In genomic region chr8:33075186-33075585, GRCm38 (mm10) we compare ENCODE assay signal across 30 mouse cellular contexts.
A peak's percentile ranks its signal among the peaks of the same experiment; 100 is the strongest.
DNase-seq lines count a peak whose midpoint lies in the region; ATAC-seq and TF ChIP-seq lines count a peak whose summit lies in the region.
"Had no signal": no experiment of that assay in that cellular context is flagged by ENCODE, and none has a peak within 500 bp of the region (broad histone marks: within the 10 kb centered on the region; RNA-seq: fewer than 3 reads in every experiment).

No protein-coding gene starts in this region.

- no peaks in the 10 kb centered on the region for H3K27me3 ChIP-seq in forebrain, embryonic 16.5 days (replicated peaks; ENCODE audit: control insufficient read depth, insufficient read depth, low read length)
- H3K27me3 ChIP-seq in forebrain, embryonic 15.5 days, result no peaks in the 10 kb centered on the region
- no peaks in the 10 kb centered on the region for H3K27me3 ChIP-seq in limb, embryonic 14.5 days (ENCODE audit: control insufficient read depth, insufficient read depth, low read length)
- H3K27me3 ChIP-seq in limb, embryonic 10.5 days (ENCODE audit: low read depth, poor library complexity, severe bottlenecking), result no peaks in the 10 kb centered on the region
- H3K27me3 ChIP-seq: heart, embryonic 15.5 days; hindbrain, embryonic 15.5 days; limb, embryonic 12.5 days; neural tube, embryonic 12.5 days had no signal

- TF ChIP-seq CTCF in brain, embryonic 14.5 days (IDR thresholded peaks at IDR 0.05; ENCODE audit: borderline replicate concordance, extremely low read depth, insufficient read depth, insufficient read length), result no peak

- no peak overlapping the region for H3K27ac ChIP-seq in forebrain, embryonic 16.5 days (ENCODE audit: low read length)
- no peak overlapping the region for H3K27ac ChIP-seq in forebrain, embryonic 15.5 days (replicated peaks)
- H3K27ac ChIP-seq in limb, embryonic 14.5 days (replicated peaks; ENCODE audit: low read depth, low read length), result no peak overlapping the region
- no peak overlapping the region for H3K27ac ChIP-seq in limb, embryonic 10.5 days
- H3K27ac ChIP-seq: heart, embryonic 10.5 days; heart, embryonic 15.5 days; hindbrain, embryonic 15.5 days; limb, embryonic 12.5 days; neural tube, embryonic 12.5 days; stomach, postnatal 0 days had no signal

- H3K4me1 ChIP-seq in forebrain, embryonic 16.5 days (replicated peaks; ENCODE audit: control insufficient read depth, insufficient read depth, low read length), result peaks cover 9% of the 10 kb centered on the region
- H3K4me1 ChIP-seq in forebrain, embryonic 15.5 days, result peaks cover 26% of the 10 kb centered on the region
- peaks cover 3% of the 10 kb centered on the region; the same call in 1 of the 2 replicates for H3K4me1 ChIP-seq in limb, embryonic 14.5 days (ENCODE audit: control insufficient read depth, insufficient read depth, low read length)
- H3K4me1 ChIP-seq in limb, embryonic 10.5 days, result peaks cover 9% of the 10 kb centered on the region
- H3K4me1 ChIP-seq: heart, embryonic 10.5 days; heart, embryonic 15.5 days had no signal

- no peak overlapping the region for H3K9ac ChIP-seq in forebrain, embryonic 16.5 days (replicated peaks; ENCODE audit: low read depth, low read length)
- H3K9ac ChIP-seq in forebrain, embryonic 15.5 days (replicated peaks), result no peak overlapping the region
- no peak overlapping the region for H3K9ac ChIP-seq in limb, embryonic 14.5 days (ENCODE audit: low read depth, low read length, severe bottlenecking)
- H3K9ac ChIP-seq: heart, embryonic 15.5 days; hindbrain, embryonic 15.5 days; limb, embryonic 12.5 days; neural tube, embryonic 12.5 days had no signal

- no peak overlapping the region for H3K4me3 ChIP-seq in forebrain, embryonic 16.5 days (replicated peaks; ENCODE audit: low read length)
- H3K4me3 ChIP-seq in forebrain, embryonic 15.5 days, result no peak overlapping the region
- no peak overlapping the region for H3K4me3 ChIP-seq in limb, embryonic 14.5 days (replicated peaks; ENCODE audit: low read length)
- no peak overlapping the region for H3K4me3 ChIP-seq in limb, embryonic 10.5 days
- H3K4me3 ChIP-seq: heart, embryonic 10.5 days; heart, embryonic 15.5 days; hindbrain, embryonic 15.5 days; limb, embryonic 12.5 days; neural tube, embryonic 12.5 days had no signal

- ATAC-seq in forebrain, embryonic 16.5 days, result 0 out of 2 replicates have a peak, but pooled peaks have one; percentile 37
- ATAC-seq in forebrain, embryonic 15.5 days (replicated peaks), result no peak; the same call in none of the 2 replicates
- no peak for ATAC-seq in limb, embryonic 14.5 days (ENCODE audit: low FRiP score, low read depth)
- ATAC-seq: intestine, postnatal 0 days; midbrain, embryonic 16.5 days had no signal

- DNase-seq in cerebellum, postnatal 10 days, result peak; percentile 33 to 43
- no peak for DNase-seq in cerebellum, adult 11-12 months
- peak; percentile 42 for DNase-seq in limb, embryonic 14.5 days (ENCODE audit: low spot score)
- DNase-seq in limb, embryonic 10.5 days (ENCODE audit: low spot score), result no peak
- DNase-seq in brain, embryonic 14.5 days (ENCODE audit: low read depth), result peak; percentile 71
- DNase-seq in spleen, postnatal 10 days (ENCODE audit: low spot score in 2 of 2), result no peak
- DNase-seq: adrenal gland, postnatal 25 days; cerebellum, adult 2 months; cerebellum, postnatal 25 days; gastrocnemius, postnatal 10 days; kidney, adult 9 months; kidney, postnatal 14 days; layer of hippocampus, adult 9-11 months; lung, postnatal 4 days; right cerebral cortex, adult 18-20 months; spleen, adult 18-20 months; thymus, adult 18-20 months; thymus, postnatal 25 days had no signal

- no peak for TF ChIP-seq POLR2A in limb, embryonic 14.5 days (IDR thresholded peaks at IDR 0.05; ENCODE audit: borderline replicate concordance, extremely low read depth, insufficient read depth, insufficient read length)
- no peak for TF ChIP-seq POLR2A in brain, embryonic 14.5 days (IDR thresholded peaks at IDR 0.05; ENCODE audit: borderline replicate concordance, extremely low read depth, insufficient read depth, insufficient read length, poor library complexity, severe bottlenecking)

- 16% methylated on average over 1 of the region's 1 CpGs for WGBS in forebrain, embryonic 16.5 days
- 3% methylated on average over 1 of the region's 1 CpGs for WGBS in forebrain, embryonic 15.5 days
- WGBS in limb, embryonic 14.5 days, result 0% methylated on average over 1 of the region's 1 CpGs
- 69% methylated on average over 1 of the region's 1 CpGs for WGBS in limb, embryonic 10.5 days

- no peak overlapping the region for H3K4me2 ChIP-seq in forebrain, embryonic 16.5 days (ENCODE audit: low read length)
- H3K4me2 ChIP-seq in forebrain, embryonic 15.5 days (replicated peaks), result no peak overlapping the region
- no peak overlapping the region for H3K4me2 ChIP-seq in limb, embryonic 14.5 days (replicated peaks; ENCODE audit: low read depth, low read length, severe bottlenecking)
- H3K4me2 ChIP-seq: heart, embryonic 15.5 days; hindbrain, embryonic 15.5 days; limb, embryonic 12.5 days; liver, embryonic 11.5 days; neural tube, embryonic 12.5 days had no signal

- no peaks in the 10 kb centered on the region for H3K36me3 ChIP-seq in forebrain, embryonic 16.5 days (ENCODE audit: control insufficient read depth, insufficient read depth)
- no peaks in the 10 kb centered on the region for H3K36me3 ChIP-seq in forebrain, embryonic 15.5 days
- H3K36me3 ChIP-seq in limb, embryonic 14.5 days (ENCODE audit: control insufficient read depth, insufficient read depth, low read length), result no peaks in the 10 kb centered on the region
- no peaks in the 10 kb centered on the region for H3K36me3 ChIP-seq in limb, embryonic 10.5 days
- H3K36me3 ChIP-seq: G1E; heart, embryonic 10.5 days; heart, embryonic 15.5 days; hindbrain, embryonic 15.5 days; limb, embryonic 12.5 days; neural tube, embryonic 12.5 days had no signal

- H3K9me3 ChIP-seq in forebrain, embryonic 16.5 days (ENCODE audit: control insufficient read depth, low read length), result no peaks in the 10 kb centered on the region
- no peaks in the 10 kb centered on the region for H3K9me3 ChIP-seq in forebrain, embryonic 15.5 days
- no peaks in the 10 kb centered on the region for H3K9me3 ChIP-seq in limb, embryonic 14.5 days (ENCODE audit: control insufficient read depth, low read length)
- H3K9me3 ChIP-seq in limb, embryonic 10.5 days (replicated peaks), result no peaks in the 10 kb centered on the region
- H3K9me3 ChIP-seq: G1E; heart, embryonic 10.5 days; heart, embryonic 15.5 days; hindbrain, embryonic 15.5 days; limb, embryonic 12.5 days; neural tube, embryonic 12.5 days had no signal

Comparison
In these comparisons a context has a peak if more than half of its experiments do, and no peak if none do; other contexts are left out.
1. DNase-seq: peak in cerebellum, postnatal 10 days (2 of 2), limb, embryonic 14.5 days (single experiment) and brain, embryonic 14.5 days (single experiment); none in cerebellum, adult 11-12 months (single experiment), limb, embryonic 10.5 days (single experiment) and spleen, postnatal 10 days (0 of 2).